Mouse (Mus musculus): ENCODE data around the gene Zmynd11. TPM values are rescaled to one million over a fixed set of nuclear protein-coding genes. Genes with fewer than 3 reads are reported as not detected.
A peak's percentile ranks its signal among the peaks of the same experiment; 100 is the strongest.

Zmynd11 gene
- polyA plus RNA-seq (2014; fragmentation: Nextera tagmentation; extraction: Ambion mirVana), result 54.4 and 119 TPM in 2 replicates

GRCm38 (mm10) chr13:9764646-9765536 is at the start of gene Zmynd11:
Zmynd11 (minus strand) TSS chr13:9765330.
- H3K4me3 ChIP-seq (ENCODE audit: low read length), result peak within 1 kb of the TSS; percentile 91
- ATAC-seq (ENCODE audit: low FRiP score, low TSS enrichment), result peak; percentile 86
- peaks cover 19% of the 10 kb centered on the region for H3K4me1 ChIP-seq (ENCODE audit: control insufficient read depth, insufficient read depth, low read length)
- H3K9ac ChIP-seq (ENCODE audit: low read depth, low read length), result peak within 1 kb of the TSS; percentile 100
- H3K4me2 ChIP-seq (replicated peaks; ENCODE audit: low read depth, low read length), result peak within 1 kb of the TSS; percentile 74
- H3K27me3 ChIP-seq (ENCODE audit: control insufficient read depth, insufficient read depth, low read length), result no peaks in the 10 kb centered on the region
- peak within 1 kb of the TSS; percentile 99 for H3K27ac ChIP-seq (ENCODE audit: low read depth, low read length)
- H3K9me3 ChIP-seq (ENCODE audit: control insufficient read depth, low read length), result no peaks in the 10 kb centered on the region
- no peaks in the 10 kb centered on the region for H3K36me3 ChIP-seq (ENCODE audit: control insufficient read depth, insufficient read depth, low read length)
- WGBS, result under 1% methylated on average over 63 of the region's 98 CpGs

- H3K4me1 ChIP-seq (ENCODE audit: control insufficient read depth, insufficient read depth, low read length), result no peaks in the 10 kb centered on the region; the same call in 1 of the 2 replicates
- no peaks in the 10 kb centered on the region for H3K9me3 ChIP-seq (ENCODE audit: control insufficient read depth, low read length)
- peak overlapping the region; percentile 40 for H3K4me2 ChIP-seq (replicated peaks; ENCODE audit: low read depth, low read length)
- H3K9ac ChIP-seq (ENCODE audit: low read depth, low read length), result peak overlapping the region; percentile 28; the same call in 1 of the 2 replicates
- no peaks in the 10 kb centered on the region for H3K27me3 ChIP-seq (ENCODE audit: control insufficient read depth, insufficient read depth, low read length)
- H3K27ac ChIP-seq (ENCODE audit: low read depth, low read length), result no peak overlapping the region
- ATAC-seq (ENCODE audit: low FRiP score, low TSS enrichment), result no peak
- peak overlapping the region; percentile 16 for H3K4me3 ChIP-seq (ENCODE audit: low read length)
- no peaks in the 10 kb centered on the region for H3K36me3 ChIP-seq (ENCODE audit: control insufficient read depth, insufficient read depth, low read length)
- WGBS, result 7% methylated on average over 12 of the region's 12 CpGs
Observed at GRCm38 (mm10) chr13:9795889-9796631, 30.9 kb upstream of the Zmynd11 start.

- Histone ChIP-seq H3K9ac (ENCODE audit: low read depth, low read length) (no peak overlapping the region), H3K27me3 (ENCODE audit: control insufficient read depth, insufficient read depth, low read length) (no peaks in the 10 kb centered on the region), H3K9me3 (ENCODE audit: control insufficient read depth, low read length) (no peaks in the 10 kb centered on the region), H3K4me3 (ENCODE audit: low read length) (no peak overlapping the region), H3K4me1 (ENCODE audit: control insufficient read depth, insufficient read depth, low read length) (no peaks in the 10 kb centered on the region), H3K4me2 (replicated peaks; ENCODE audit: low read depth, low read length) (no peak overlapping the region), H3K36me3 (ENCODE audit: control insufficient read depth, insufficient read depth, low read length) (no peaks in the 10 kb centered on the region), H3K27ac (ENCODE audit: low read depth, low read length) (no peak overlapping the region)
- 77% methylated on average over 3 of the region's 3 CpGs for WGBS
- ATAC-seq (ENCODE audit: low FRiP score, low TSS enrichment), result no peak
Observed at GRCm38 (mm10) chr13:9786050-9786449, 20.9 kb upstream of the Zmynd11 start.

GRCm38 (mm10) chr13:9783717-9784116 is 18.6 kb upstream of the Zmynd11 start:
- Histone ChIP-seq H3K9me3 (ENCODE audit: control insufficient read depth, low read length) (no peaks in the 10 kb centered on the region), H3K4me3 (ENCODE audit: low read length) (no peak overlapping the region), H3K36me3 (ENCODE audit: control insufficient read depth, insufficient read depth, low read length) (no peaks in the 10 kb centered on the region), H3K4me1 (ENCODE audit: control insufficient read depth, insufficient read depth, low read length) (no peaks in the 10 kb centered on the region), H3K4me2 (replicated peaks; ENCODE audit: low read depth, low read length) (no peak overlapping the region), H3K27me3 (ENCODE audit: control insufficient read depth, insufficient read depth, low read length) (no peaks in the 10 kb centered on the region), H3K9ac (ENCODE audit: low read depth, low read length) (no peak overlapping the region), H3K27ac (ENCODE audit: low read depth, low read length) (no peak overlapping the region)
- ATAC-seq (ENCODE audit: low FRiP score, low TSS enrichment), result no peak
- 83% methylated on average over 3 of the region's 3 CpGs for WGBS

GRCm38 (mm10) chr13:9775901-9776300 is 10.8 kb upstream of the Zmynd11 start:
- Histone ChIP-seq H3K4me1 (ENCODE audit: control insufficient read depth, insufficient read depth, low read length) (no peaks in the 10 kb centered on the region), H3K4me2 (replicated peaks; ENCODE audit: low read depth, low read length) (no peak overlapping the region), H3K36me3 (ENCODE audit: control insufficient read depth, insufficient read depth, low read length) (no peaks in the 10 kb centered on the region), H3K9me3 (ENCODE audit: control insufficient read depth, low read length) (no peaks in the 10 kb centered on the region), H3K9ac (ENCODE audit: low read depth, low read length) (no peak overlapping the region), H3K27me3 (ENCODE audit: control insufficient read depth, insufficient read depth, low read length) (no peaks in the 10 kb centered on the region), H3K27ac (ENCODE audit: low read depth, low read length) (no peak overlapping the region), H3K4me3 (ENCODE audit: low read length) (no peak overlapping the region)
- no peak for ATAC-seq (ENCODE audit: low FRiP score, low TSS enrichment)
- WGBS, result 32% methylated on average over 5 of the region's 5 CpGs

GRCm38 (mm10) chr13:9774077-9774476 is 8.9 kb upstream of the Zmynd11 start:
- ATAC-seq (ENCODE audit: low FRiP score, low TSS enrichment), result no peak
- Histone ChIP-seq H3K4me1 (ENCODE audit: control insufficient read depth, insufficient read depth, low read length) (no peaks in the 10 kb centered on the region), H3K4me2 (replicated peaks; ENCODE audit: low read depth, low read length) (no peak overlapping the region), H3K36me3 (ENCODE audit: control insufficient read depth, insufficient read depth, low read length) (no peaks in the 10 kb centered on the region), H3K27ac (ENCODE audit: low read depth, low read length) (no peak overlapping the region), H3K9me3 (ENCODE audit: control insufficient read depth, low read length) (no peaks in the 10 kb centered on the region), H3K9ac (ENCODE audit: low read depth, low read length) (no peak overlapping the region), H3K27me3 (ENCODE audit: control insufficient read depth, insufficient read depth, low read length) (no peaks in the 10 kb centered on the region), H3K4me3 (ENCODE audit: low read length) (no peak overlapping the region)

GRCm38 (mm10) chr13:9767279-9767678 is 2.1 kb upstream of the Zmynd11 start:
- no peak for ATAC-seq (ENCODE audit: low FRiP score, low TSS enrichment)
- H3K4me1 ChIP-seq (ENCODE audit: control insufficient read depth, insufficient read depth, low read length), result peaks cover 18% of the 10 kb centered on the region
- WGBS, result 30% methylated on average over 5 of the region's 5 CpGs
- no peak overlapping the region for H3K9ac ChIP-seq (ENCODE audit: low read depth, low read length)
- H3K27ac ChIP-seq (ENCODE audit: low read depth, low read length), result no peak overlapping the region
- H3K27me3 ChIP-seq (ENCODE audit: control insufficient read depth, insufficient read depth, low read length), result no peaks in the 10 kb centered on the region
- no peak overlapping the region for H3K4me3 ChIP-seq (ENCODE audit: low read length)
- no peak overlapping the region for H3K4me2 ChIP-seq (replicated peaks; ENCODE audit: low read depth, low read length)
- H3K36me3 ChIP-seq (ENCODE audit: control insufficient read depth, insufficient read depth, low read length), result no peaks in the 10 kb centered on the region
- no peaks in the 10 kb centered on the region for H3K9me3 ChIP-seq (ENCODE audit: control insufficient read depth, low read length)

- no peak for ATAC-seq (ENCODE audit: low FRiP score, low TSS enrichment)
- Histone ChIP-seq H3K36me3 (ENCODE audit: control insufficient read depth, insufficient read depth, low read length) (no peaks in the 10 kb centered on the region), H3K9me3 (ENCODE audit: control insufficient read depth, low read length) (no peaks in the 10 kb centered on the region), H3K27me3 (ENCODE audit: control insufficient read depth, insufficient read depth, low read length) (no peaks in the 10 kb centered on the region), H3K9ac (ENCODE audit: low read depth, low read length) (no peak overlapping the region), H3K4me2 (replicated peaks; ENCODE audit: low read depth, low read length) (no peak overlapping the region), H3K4me3 (ENCODE audit: low read length) (no peak overlapping the region), H3K27ac (ENCODE audit: low read depth, low read length) (no peak overlapping the region), H3K4me1 (ENCODE audit: control insufficient read depth, insufficient read depth, low read length) (peaks cover 18% of the 10 kb centered on the region)
- WGBS, result 28% methylated on average over 1 of the region's 1 CpGs
Observed at GRCm38 (mm10) chr13:9766497-9766896, 1.4 kb upstream of the Zmynd11 start.

- ATAC-seq (ENCODE audit: low FRiP score, low TSS enrichment), result no peak
- no peaks in the 10 kb centered on the region for H3K27me3 ChIP-seq (ENCODE audit: control insufficient read depth, insufficient read depth, low read length)
- H3K4me1 ChIP-seq (ENCODE audit: control insufficient read depth, insufficient read depth, low read length), result peaks cover 18% of the 10 kb centered on the region
- peak overlapping the region; percentile 100; the same call in 1 of the 2 replicates for H3K9ac ChIP-seq (ENCODE audit: low read depth, low read length)
- H3K27ac ChIP-seq (ENCODE audit: low read depth, low read length), result peak overlapping the region; percentile 99; the same call in 1 of the 2 replicates
- H3K4me2 ChIP-seq (replicated peaks; ENCODE audit: low read depth, low read length), result peak overlapping the region; percentile 74
- H3K36me3 ChIP-seq (ENCODE audit: control insufficient read depth, insufficient read depth, low read length), result no peaks in the 10 kb centered on the region
- no peaks in the 10 kb centered on the region for H3K9me3 ChIP-seq (ENCODE audit: control insufficient read depth, low read length)
- WGBS, result 5% methylated on average over 4 of the region's 4 CpGs
- H3K4me3 ChIP-seq (ENCODE audit: low read length), result peak overlapping the region; percentile 91
Observed at GRCm38 (mm10) chr13:9765537-9765851, 364 bp upstream of the Zmynd11 start.

Data from kidney, embryonic 14.5 days (tissue).